Mouse (Mus musculus): ENCODE results near the gene Prx.
A peak's percentile ranks its signal among the peaks of the same experiment; 100 is the strongest.

Gene Prx

DNA sequence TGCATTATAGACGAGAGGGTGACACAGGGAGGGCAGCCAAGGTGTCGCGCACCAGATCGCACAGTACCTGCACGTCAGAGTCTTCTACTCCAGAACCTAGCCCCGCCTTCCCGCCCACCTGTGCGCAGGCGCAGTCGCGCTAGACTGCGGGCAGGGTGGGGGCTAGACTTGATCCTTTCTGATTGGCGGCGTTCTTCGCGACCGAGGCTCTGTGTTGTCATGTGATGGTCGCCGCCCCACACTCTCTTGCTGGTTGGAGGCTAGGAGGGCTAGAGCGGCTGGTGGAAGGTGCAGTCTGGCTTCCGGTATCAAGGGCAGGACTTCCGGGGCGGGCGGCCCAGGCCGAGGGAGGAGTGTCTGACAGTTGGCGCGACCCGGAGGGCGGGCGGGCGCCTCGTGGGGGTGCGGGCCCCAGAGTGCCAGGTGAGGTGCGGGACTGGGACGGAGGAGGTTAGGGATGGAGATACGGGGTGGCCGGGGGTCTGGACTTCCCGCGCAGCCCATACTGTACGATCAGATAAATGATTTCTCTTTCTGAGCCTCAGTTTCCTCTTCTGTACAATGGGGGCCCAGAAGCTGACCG is 53.9 kb downstream of the Prx start, which contains the start of the genes Pld3 and 2310022A10Rik:
Pld3 (minus strand) TSS at position 288 of the 583 bp plus-strand sequence.
2310022A10Rik (plus strand) TSS at position 303 of the 583 bp plus-strand sequence.
- peak; percentile 95 for DNase-seq (ENCODE audit: low read depth, low spot score)

DNA sequence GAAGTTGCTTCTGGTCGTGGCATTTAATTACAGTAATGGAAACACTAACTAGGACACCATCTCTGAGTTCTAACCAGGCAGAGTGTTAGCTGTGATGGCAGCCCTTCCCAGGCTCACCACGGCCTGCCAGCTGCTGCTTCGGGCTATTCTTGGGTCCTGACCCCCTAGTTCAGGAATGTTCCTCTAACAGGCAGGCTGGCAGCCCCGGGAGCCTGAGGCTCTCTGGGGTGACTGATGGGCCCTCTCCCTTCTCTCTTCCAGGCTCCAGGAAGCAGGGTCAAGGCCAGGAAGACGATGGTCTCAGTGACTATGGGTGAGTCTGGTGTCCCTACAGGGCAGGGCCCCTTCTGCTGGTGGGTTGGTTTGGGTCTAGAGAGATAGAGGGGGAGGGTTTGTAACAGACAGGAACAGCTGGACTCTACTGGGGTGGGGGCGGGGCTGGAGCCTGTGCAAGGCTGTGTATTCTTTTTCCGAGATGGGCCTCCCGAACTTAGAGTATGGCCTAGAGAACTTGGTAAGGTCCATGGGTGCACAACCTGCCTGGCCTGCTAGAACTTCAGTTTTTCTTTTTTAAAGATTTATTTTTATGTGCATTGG is 61.3 kb downstream of the Prx start:
- peak; percentile 15 for DNase-seq (ENCODE audit: low read depth, low spot score)

DNA sequence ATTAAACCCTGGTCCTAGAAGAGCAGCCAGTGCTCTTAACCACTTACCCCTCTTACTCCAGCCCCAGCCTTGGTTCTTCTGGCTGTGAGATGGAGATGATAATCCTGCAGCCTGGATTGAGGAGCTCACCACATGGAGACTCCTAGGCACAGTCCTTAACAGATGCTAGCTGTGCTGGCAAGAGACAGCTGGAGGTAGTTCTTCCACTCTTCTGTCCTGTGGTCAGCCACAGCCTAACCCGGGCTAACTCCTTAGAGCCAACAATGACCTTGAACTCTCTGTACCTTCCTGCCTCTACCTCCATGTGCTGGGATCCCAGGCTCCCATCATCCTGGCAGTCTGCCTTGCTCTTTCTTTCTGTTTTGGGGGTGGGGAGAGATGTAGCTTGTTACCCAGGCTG is 61.9 kb downstream of the Prx start:
- DNase-seq (ENCODE audit: low read depth, low spot score): no peak

All from mesoderm, embryonic 11.5 days (tissue).